Mouse (Mus musculus) forebrain, embryonic 16.5 days (tissue): ENCODE data around the gene Tor4a. TPM values are rescaled to one million over a fixed set of nuclear protein-coding genes. Genes with fewer than 3 reads are reported as not detected.

Experiments used
- ATAC-seq: fragments of 200-750 bp; cut with Nextera tagmentation; 2 replicates; pipeline ENCODE4 v1.8.0; 2017; ENCODE audit warnings: mild to moderate bottlenecking, moderate library complexity
- H3K27ac ChIP-seq: fragments of 300-500 bp; sonication (generic); 2 replicates; pipeline ENCODE4 v1.5.1; 2014; ENCODE audit warnings: low read length, control low read depth
- H3K27me3 ChIP-seq: fragments of 300-500 bp; sonication (generic); replicated peaks from 2 replicates; pipeline ENCODE4 v1.6.1; 2014; ENCODE audit warnings: low read length; ENCODE audit not compliant: control insufficient read depth, insufficient read depth
- H3K36me3 ChIP-seq: fragments of 300-500 bp; sonication (generic); 2 replicates; pipeline ENCODE4 v1.6.1; 2014; ENCODE audit not compliant: control insufficient read depth, insufficient read depth
- H3K4me1 ChIP-seq: fragments of 300-500 bp; sonication (generic); replicated peaks from 2 replicates; pipeline ENCODE4 v1.6.1; 2014; ENCODE audit warnings: low read length; ENCODE audit not compliant: control insufficient read depth, insufficient read depth
- H3K4me2 ChIP-seq: fragments of 300-500 bp; sonication (generic); 2 replicates; pipeline ENCODE4 v1.6.1; 2014; ENCODE audit warnings: mild to moderate bottlenecking, low read length, control low read depth
- H3K4me3 ChIP-seq: fragments of 300-500 bp; sonication (generic); replicated peaks from 2 replicates; pipeline ENCODE4 v1.5.1; 2014; ENCODE audit warnings: mild to moderate bottlenecking, low read length, control low read depth
- H3K9ac ChIP-seq: fragments of 300-500 bp; sonication (generic); replicated peaks from 2 replicates; pipeline ENCODE4 v1.6.1; 2014; ENCODE audit warnings: low read depth, low read length, control low read depth
- H3K9me3 ChIP-seq: fragments of 300-500 bp; sonication (generic); 2 replicates; pipeline ENCODE4 v1.6.1; 2016; ENCODE audit warnings: low read length; ENCODE audit not compliant: control insufficient read depth
- WGBS: fragments of 180-500 bp; shearing (Covaris S2); extraction: QIAGEN DNeasy Blood & Tissue Kit; methylation state at CpG from one replicate; pipeline ENCODE4 v1.1.7; 2014; 5-methylcytosine and 5-hydroxymethylcytosine counted together
- polyA plus RNA-seq: library from polyadenylated mRNA; unstranded; fragments of >200 nt; fragmentation: Nextera tagmentation; extraction: Ambion mirVana; gene quantifications from 2 replicates; pipeline ENCODE4 v1.2.1, GENCODE M21; 2015

Gene Tor4a
- polyA plus RNA-seq, 1 experiment from 2014 or later, result 0.85 TPM

DNA sequence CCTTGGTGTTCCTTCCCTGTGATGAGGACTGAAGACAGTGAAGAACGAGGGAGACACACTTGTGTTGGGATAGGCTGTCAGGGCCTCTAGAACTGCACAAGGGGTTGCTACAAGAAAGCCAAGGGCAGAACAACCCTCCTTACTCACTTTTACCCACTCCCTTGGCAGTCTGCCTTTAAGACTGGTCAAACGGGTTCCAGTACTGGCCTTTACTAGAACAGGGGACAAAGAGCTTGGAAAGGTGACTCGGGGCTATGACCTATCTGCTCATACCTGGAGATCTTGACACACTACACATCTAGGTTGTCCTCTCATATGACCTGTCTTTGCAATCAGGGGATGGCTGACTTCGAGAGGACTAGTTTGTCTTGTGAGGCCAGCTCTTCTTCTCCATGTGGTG is 40.8 kb upstream of the Tor4a start:
- ATAC-seq, result no peak
- Histone ChIP-seq H3K4me1 (peaks cover 17% of the 10 kb centered on the region), H3K27me3 (peaks cover 2% of the 10 kb centered on the region; the same call in 1 of the 2 replicates), H3K4me2 (no peak overlapping the region), H3K9me3 (no peaks in the 10 kb centered on the region), H3K9ac (no peak overlapping the region), H3K4me3 (no peak overlapping the region), H3K27ac (no peak overlapping the region), H3K36me3 (no peaks in the 10 kb centered on the region)
- 74% methylated on average over 4 of the region's 4 CpGs for WGBS

GRCm38 (mm10) chr2:25236614-25237013 is 39.9 kb upstream of the Tor4a start, which contains the start of gene Rnf224:
Rnf224 (minus strand) TSS chr2:25236787.
- Histone ChIP-seq H3K27ac (no peak within 1 kb of the TSS), H3K4me2 (no peak within 1 kb of the TSS), H3K9ac (no peak within 1 kb of the TSS), H3K9me3 (no peaks in the 10 kb centered on the region), H3K36me3 (no peaks in the 10 kb centered on the region), H3K4me3 (no peak within 1 kb of the TSS), H3K4me1 (peaks cover 15% of the 10 kb centered on the region), H3K27me3 (peaks cover 2% of the 10 kb centered on the region; the same call in 1 of the 2 replicates)
- whole genome bisulfite sequencing, result 44% methylated on average over 8 of the region's 8 CpGs
- no peak for ATAC-seq

GRCm38 (mm10) chr2:25234551-25235220 is 38.0 kb upstream of the Tor4a start:
- Histone ChIP-seq H3K4me3 (no peak overlapping the region), H3K9me3 (no peaks in the 10 kb centered on the region), H3K4me1 (no peaks in the 10 kb centered on the region), H3K9ac (no peak overlapping the region), H3K27me3 (peaks cover 2% of the 10 kb centered on the region; the same call in 1 of the 2 replicates), H3K4me2 (no peak overlapping the region), H3K27ac (no peak overlapping the region), H3K36me3 (no peaks in the 10 kb centered on the region)
- WGBS, result 78% methylated on average over 5 of the region's 5 CpGs
- no peak for ATAC-seq

GRCm38 (mm10) chr2:25234050-25234449 is 37.4 kb upstream of the Tor4a start, which contains the start of gene Slc34a3:
Slc34a3 (minus strand) TSS chr2:25234364.
- H3K27me3 ChIP-seq, result peaks cover 2% of the 10 kb centered on the region; the same call in 1 of the 2 replicates
- WGBS, result 92% methylated on average over 3 of the region's 3 CpGs

DNA sequence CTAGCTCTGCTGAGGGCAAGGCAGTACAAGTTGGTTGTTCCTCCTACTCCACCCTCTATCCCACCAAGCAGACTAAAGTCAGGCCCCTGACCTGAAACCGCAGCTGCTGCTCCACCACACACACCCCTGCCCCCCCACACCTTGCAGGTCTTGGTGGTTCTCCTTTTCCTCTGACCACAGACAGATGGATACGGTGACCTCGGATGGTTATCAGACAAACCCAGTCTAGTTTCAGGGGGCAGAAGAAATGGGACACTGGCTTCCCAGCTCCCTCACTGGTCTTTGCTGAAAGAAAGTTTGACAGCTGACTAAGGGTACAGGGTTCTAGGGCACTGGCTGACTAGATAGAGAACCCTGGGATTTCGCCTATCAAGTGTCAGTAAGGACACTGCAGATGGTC is 36.7 kb upstream of the Tor4a start:
- H3K27ac ChIP-seq, result no peak overlapping the region
- H3K4me1 ChIP-seq, result 0 out of 2 replicates have a peak, but pooled peaks cover 3% of the 10 kb centered on the region
- no peaks in the 10 kb centered on the region for H3K9me3 ChIP-seq
- H3K4me3 ChIP-seq, result no peak overlapping the region
- no peak overlapping the region for H3K9ac ChIP-seq
- no peak for ATAC-seq
- no peaks in the 10 kb centered on the region for H3K36me3 ChIP-seq
- WGBS, result 76% methylated on average over 4 of the region's 4 CpGs
- H3K27me3 ChIP-seq, result peaks cover 2% of the 10 kb centered on the region; the same call in 1 of the 2 replicates
- H3K4me2 ChIP-seq, result no peak overlapping the region

More at GRCm38 (mm10) chr2:25234050-25234449, 37.4 kb upstream of the Tor4a start, which contains the start of gene Slc34a3:
- H3K9ac ChIP-seq, result no peak within 1 kb of the TSS
- H3K9me3 ChIP-seq, result no peaks in the 10 kb centered on the region
- H3K4me3 ChIP-seq, result no peak within 1 kb of the TSS
- no peak within 1 kb of the TSS for H3K27ac ChIP-seq
- H3K4me1 ChIP-seq, result no peaks in the 10 kb centered on the region
- no peak for ATAC-seq
- H3K36me3 ChIP-seq, result no peaks in the 10 kb centered on the region
- H3K4me2 ChIP-seq, result no peak within 1 kb of the TSS

DNA sequence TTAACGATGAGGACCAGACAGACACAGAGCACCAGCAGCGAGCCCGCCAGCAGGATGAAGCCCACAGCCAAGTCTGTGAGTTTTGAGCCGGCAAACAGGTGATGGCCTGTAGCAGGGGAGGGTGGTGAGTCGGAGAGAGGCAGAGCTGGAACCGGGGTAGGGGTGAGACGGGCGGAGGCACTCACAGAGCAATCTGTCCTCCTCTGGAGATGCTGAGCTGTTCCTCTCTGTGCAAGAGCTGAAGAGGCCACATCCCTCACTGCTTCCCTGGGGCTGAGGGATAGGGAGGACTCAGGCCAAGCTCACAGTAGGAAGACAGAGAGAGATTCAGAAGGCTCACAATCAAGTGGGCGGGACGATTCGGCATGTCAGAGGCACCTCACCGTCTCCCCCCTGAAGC is 34.4 kb upstream of the Tor4a start:
- WGBS, result 49% methylated on average over 12 of the region's 12 CpGs
- ATAC-seq, result no peak
- H3K4me1 ChIP-seq, result 0 out of 2 replicates have a peak, but pooled peaks cover 3% of the 10 kb centered on the region
- no peaks in the 10 kb centered on the region for H3K9me3 ChIP-seq
- no peak overlapping the region for H3K27ac ChIP-seq
- peaks cover 2% of the 10 kb centered on the region; the same call in 1 of the 2 replicates for H3K27me3 ChIP-seq
- no peak overlapping the region for H3K4me3 ChIP-seq
- no peaks in the 10 kb centered on the region for H3K36me3 ChIP-seq
- H3K9ac ChIP-seq, result no peak overlapping the region
- no peak overlapping the region for H3K4me2 ChIP-seq

DNA sequence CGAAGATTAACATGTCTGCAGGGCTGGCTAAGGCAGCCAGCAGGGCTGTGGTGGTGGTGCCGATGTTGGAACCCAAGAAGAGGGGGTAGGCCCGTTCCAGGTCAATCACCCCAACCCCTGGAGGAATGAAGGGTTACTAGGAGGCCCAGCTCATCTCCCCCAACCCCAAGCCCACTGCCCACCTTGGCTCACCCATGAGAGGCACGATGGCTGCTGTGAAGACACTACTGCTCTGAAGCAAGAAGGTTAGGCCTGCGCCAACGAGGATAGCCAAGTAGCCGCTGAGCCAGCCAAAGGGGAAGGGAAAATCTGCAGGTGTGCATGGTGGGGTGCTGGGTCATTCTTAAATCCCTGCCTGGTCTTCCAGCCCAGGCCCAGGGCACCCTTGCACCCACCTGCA is 33.9 kb upstream of the Tor4a start:
- H3K4me2 ChIP-seq, result no peak overlapping the region
- 83% methylated on average over 7 of the region's 7 CpGs for WGBS
- ATAC-seq, result no peak
- H3K27ac ChIP-seq, result no peak overlapping the region
- no peaks in the 10 kb centered on the region for H3K9me3 ChIP-seq
- peaks cover 5% of the 10 kb centered on the region for H3K4me1 ChIP-seq
- peaks cover 2% of the 10 kb centered on the region; the same call in 1 of the 2 replicates for H3K27me3 ChIP-seq
- no peak overlapping the region for H3K4me3 ChIP-seq
- no peak overlapping the region for H3K9ac ChIP-seq
- no peaks in the 10 kb centered on the region for H3K36me3 ChIP-seq

- WGBS, result 80% methylated on average over 5 of the region's 5 CpGs
- Histone ChIP-seq H3K4me3 (no peak overlapping the region), H3K36me3 (no peaks in the 10 kb centered on the region), H3K27ac (no peak overlapping the region), H3K9ac (no peak overlapping the region), H3K9me3 (no peaks in the 10 kb centered on the region), H3K27me3 (peaks cover 2% of the 10 kb centered on the region; the same call in 1 of the 2 replicates), H3K4me2 (no peak overlapping the region), H3K4me1 (peaks cover 8% of the 10 kb centered on the region)
- no peak for ATAC-seq
Measured at GRCm38 (mm10) chr2:25229582-25229981, 32.9 kb upstream of the Tor4a start.

GRCm38 (mm10) chr2:25228995-25229530 is 32.4 kb upstream of the Tor4a start:
- H3K36me3 ChIP-seq, result no peaks in the 10 kb centered on the region
- no peak overlapping the region for H3K4me2 ChIP-seq
- no peaks in the 10 kb centered on the region for H3K27me3 ChIP-seq
- 69% methylated on average over 6 of the region's 6 CpGs for WGBS
- no peaks in the 10 kb centered on the region for H3K9me3 ChIP-seq
- peaks cover 8% of the 10 kb centered on the region for H3K4me1 ChIP-seq
- H3K9ac ChIP-seq, result no peak overlapping the region
- no peak overlapping the region for H3K27ac ChIP-seq
- ATAC-seq, result no peak
- no peak overlapping the region for H3K4me3 ChIP-seq
